Mouse (Mus musculus): ENCODE measurements around the gene Olfm2. TPM values are rescaled to one million over a fixed set of nuclear protein-coding genes. Genes with fewer than 3 reads are reported as not detected.

Gene Olfm2
- polyA plus RNA-seq, 1 experiment: 202 TPM

DNA sequence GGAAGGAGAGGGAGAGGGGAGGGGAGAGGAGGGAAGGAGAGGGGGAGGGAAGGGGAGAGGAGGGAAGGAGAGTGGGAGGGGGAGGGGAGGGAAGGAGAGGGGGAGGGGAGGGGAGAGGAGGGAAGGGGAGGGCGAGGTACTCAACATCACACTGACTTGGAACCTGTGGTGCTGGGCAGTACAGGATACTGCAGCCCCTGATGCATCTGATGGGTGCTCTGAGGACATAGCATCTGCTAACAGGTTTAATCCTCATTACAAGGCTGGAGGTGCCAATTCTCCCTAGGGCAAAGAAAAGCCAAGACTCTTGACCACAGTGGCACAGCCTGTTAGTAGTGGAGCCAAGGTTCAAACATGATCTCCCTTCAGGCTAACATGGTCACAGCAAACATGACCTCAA, 56.7 kb downstream of the Olfm2 start:
- TF ChIP-seq POLR2A (IDR thresholded peaks at IDR 0.05; ENCODE audit: extremely low read depth, insufficient read depth, low read length) (no peak), CTCF (IDR thresholded peaks at IDR 0.05; ENCODE audit: extremely low read depth, insufficient read depth, low read length) (no peak)
- no peak overlapping the region for H3K4me3 ChIP-seq (ENCODE audit: insufficient read depth, low read length)
- peaks cover 15% of the 10 kb centered on the region for H3K4me1 ChIP-seq (ENCODE audit: control insufficient read depth, insufficient read depth, low read length)
- no peak overlapping the region for H3K27ac ChIP-seq (ENCODE audit: insufficient read depth, low read length)

DNA sequence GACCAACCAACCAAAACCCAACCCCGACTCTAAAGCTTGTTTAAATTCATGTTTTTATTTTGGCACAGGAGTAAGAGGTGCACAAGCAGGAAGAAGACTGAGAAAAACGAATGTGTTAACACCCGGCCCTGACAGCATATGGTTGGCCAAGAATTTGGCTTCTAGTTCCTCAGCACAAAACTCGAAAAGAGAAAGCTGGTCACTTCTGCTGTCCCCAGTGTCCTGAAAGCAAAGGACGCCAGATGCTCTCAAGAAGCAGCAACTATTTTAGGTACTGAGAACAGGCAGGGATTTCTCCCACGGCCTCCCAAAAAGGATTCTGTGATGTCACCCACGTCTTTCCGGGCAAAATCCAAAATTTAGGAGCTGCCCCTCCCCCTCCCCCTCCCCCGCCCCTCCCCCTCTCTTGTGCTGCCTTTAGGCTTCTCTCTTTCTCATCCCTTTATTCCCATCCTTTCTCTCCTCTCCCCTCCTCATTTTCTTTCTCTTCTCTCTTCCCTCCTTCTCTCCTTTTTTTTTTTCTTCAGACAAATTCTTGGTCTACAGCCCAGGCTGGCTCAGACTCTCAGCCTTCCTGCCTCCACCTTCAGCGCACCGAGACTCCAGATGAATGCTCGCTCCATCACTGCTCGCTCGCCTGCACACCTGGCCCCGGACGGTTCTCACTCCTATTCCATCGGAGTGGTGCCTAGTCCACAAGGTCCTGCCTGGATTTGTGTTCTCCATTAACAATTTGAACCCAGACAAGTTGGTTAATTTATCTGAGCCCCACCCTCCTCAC, 60.9 kb downstream of the Olfm2 start:
- H3K27ac ChIP-seq (ENCODE audit: insufficient read depth, low read length): peak overlapping the region; percentile 89
- H3K4me1 ChIP-seq (ENCODE audit: control insufficient read depth, insufficient read depth, low read length): peaks cover 8% of the 10 kb centered on the region
- TF ChIP-seq CTCF (IDR thresholded peaks at IDR 0.05; ENCODE audit: extremely low read depth, insufficient read depth, low read length): no peak
- H3K4me3 ChIP-seq (ENCODE audit: insufficient read depth, low read length): no peak overlapping the region

DNA sequence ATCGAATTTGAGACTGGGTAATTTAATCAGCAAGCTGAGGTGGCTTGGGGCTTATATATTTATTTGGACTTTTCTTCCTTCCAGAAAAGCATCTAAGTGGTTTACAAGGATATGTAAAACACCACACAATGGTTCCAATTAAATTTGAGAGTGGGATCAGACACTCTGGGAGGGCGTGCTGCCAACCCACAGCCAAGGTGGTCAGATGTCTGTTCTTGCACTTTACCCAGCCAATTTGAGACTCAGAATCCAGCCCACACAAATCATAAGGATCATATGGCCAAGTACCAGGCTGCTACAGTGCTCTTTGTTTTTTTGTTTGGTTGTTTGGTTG, 63.8 kb downstream of the Olfm2 start:
- Histone ChIP-seq H3K4me1 (ENCODE audit: control insufficient read depth, insufficient read depth, low read length) (peaks cover 9% of the 10 kb centered on the region), H3K27ac (ENCODE audit: insufficient read depth, low read length) (no peak overlapping the region), H3K4me3 (ENCODE audit: insufficient read depth, low read length) (no peak overlapping the region)
- TF ChIP-seq CTCF (IDR thresholded peaks at IDR 0.05; ENCODE audit: extremely low read depth, insufficient read depth, low read length): no peak
- no peak for TF ChIP-seq POLR2A (IDR thresholded peaks at IDR 0.05; ENCODE audit: extremely low read depth, insufficient read depth, low read length)

DNA sequence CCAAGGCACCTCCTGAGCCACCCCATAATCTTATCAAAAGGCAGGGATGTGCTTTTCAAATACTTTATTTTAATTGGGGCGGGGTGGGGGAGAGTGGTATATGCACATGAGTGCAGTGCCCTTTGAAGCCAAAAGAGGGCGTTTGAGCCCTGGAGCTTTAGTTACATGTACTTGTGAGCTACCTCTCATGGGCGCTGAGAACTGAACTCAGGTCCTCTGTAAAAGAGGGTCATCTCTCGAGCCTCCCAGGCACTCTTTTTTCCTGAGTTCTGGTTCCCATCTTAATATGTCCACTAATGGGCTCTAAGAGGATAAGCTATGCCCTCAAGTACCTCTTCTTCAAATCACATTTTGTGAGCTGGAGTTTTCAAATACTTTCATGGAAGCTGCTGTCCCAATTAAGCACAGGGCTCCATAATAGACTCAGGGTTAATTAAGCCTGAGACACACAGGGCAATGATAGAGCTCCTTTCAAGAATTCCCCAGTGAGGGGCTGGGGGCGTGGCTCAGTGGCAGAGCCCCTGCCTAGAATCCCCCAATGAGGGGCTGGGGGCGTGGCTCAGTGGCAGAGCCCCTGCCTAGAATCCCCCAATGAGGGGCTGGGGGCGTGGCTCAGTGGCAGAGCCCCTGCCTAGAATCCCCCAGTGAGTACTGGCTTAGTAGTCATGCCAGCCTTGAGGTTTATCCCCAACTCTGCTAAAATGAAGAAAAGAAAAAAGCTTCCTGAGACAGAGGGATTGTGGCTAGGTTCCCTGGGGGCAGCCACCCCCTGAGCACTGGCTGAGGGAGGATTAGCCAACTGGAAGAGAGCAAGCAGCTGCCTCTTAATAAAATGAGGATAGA, 64.4 kb downstream of the Olfm2 start:
- H3K4me3 ChIP-seq (ENCODE audit: insufficient read depth, low read length): no peak overlapping the region
- TF ChIP-seq CTCF (IDR thresholded peaks at IDR 0.05; ENCODE audit: extremely low read depth, insufficient read depth, low read length) (no peak), POLR2A (IDR thresholded peaks at IDR 0.05; ENCODE audit: extremely low read depth, insufficient read depth, low read length) (no peak)
- H3K27ac ChIP-seq (ENCODE audit: insufficient read depth, low read length): peak overlapping the region; percentile 25; the same call in 1 of the 2 replicates
- H3K4me1 ChIP-seq (ENCODE audit: control insufficient read depth, insufficient read depth, low read length): peaks cover 10% of the 10 kb centered on the region

DNA sequence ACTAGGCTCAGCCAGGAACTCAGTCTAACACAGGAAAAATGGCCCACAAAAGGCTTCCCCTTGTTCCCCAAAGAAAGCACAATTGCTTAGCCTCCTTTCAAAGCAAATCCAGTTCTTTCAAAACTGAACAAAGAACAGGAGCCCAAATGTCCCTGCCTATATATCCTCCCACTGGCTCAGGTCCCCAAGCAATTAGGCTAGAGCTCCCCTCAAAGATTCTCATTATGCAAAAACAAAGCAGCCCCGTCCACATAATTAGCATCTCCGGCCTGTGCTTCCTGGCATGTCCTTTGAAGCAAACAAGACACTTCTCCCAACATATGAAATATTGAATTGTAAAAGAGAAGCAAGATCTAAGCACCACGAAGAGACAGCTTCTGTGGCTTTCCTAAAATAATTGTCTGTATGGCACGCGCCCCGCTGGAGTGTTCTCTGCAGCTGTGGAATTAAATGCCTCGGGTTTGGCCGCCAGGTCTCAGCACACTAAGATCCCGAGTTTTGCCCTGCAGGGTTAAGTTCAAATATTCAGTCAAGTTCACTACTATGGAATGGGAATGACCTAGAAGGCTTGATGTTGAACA, 65.7 kb downstream of the Olfm2 start:
- H3K4me1 ChIP-seq (ENCODE audit: control insufficient read depth, insufficient read depth, low read length): peaks cover 8% of the 10 kb centered on the region
- TF ChIP-seq POLR2A (IDR thresholded peaks at IDR 0.05; ENCODE audit: extremely low read depth, insufficient read depth, low read length) (no peak), CTCF (IDR thresholded peaks at IDR 0.05; ENCODE audit: extremely low read depth, insufficient read depth, low read length) (no peak)
- peak overlapping the region; percentile 43 for H3K27ac ChIP-seq (ENCODE audit: insufficient read depth, low read length)
- H3K4me3 ChIP-seq (ENCODE audit: insufficient read depth, low read length): no peak overlapping the region

DNA sequence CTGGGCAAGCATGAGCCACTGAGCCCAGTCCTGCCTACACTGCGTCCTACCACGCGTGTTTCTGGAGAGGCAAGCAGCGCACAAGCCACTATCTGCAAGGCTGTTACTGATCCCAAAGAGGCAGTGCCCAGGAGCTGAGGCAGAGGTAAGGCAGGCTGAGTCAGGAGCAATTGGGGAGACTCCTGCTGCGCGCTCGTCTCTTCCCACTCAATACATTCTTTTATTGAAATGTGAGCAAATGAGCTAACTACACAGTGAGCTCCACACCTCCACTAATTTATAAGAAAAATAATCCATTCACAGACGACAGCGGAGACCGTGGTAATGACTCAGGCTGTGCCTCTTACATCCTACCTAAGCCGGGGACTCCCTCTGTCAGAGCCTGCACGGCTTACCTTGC, 68.3 kb downstream of the Olfm2 start:
- peaks cover 4% of the 10 kb centered on the region; the same call in 1 of the 2 replicates for H3K4me1 ChIP-seq (ENCODE audit: control insufficient read depth, insufficient read depth, low read length)
- TF ChIP-seq CTCF (IDR thresholded peaks at IDR 0.05; ENCODE audit: extremely low read depth, insufficient read depth, low read length) (no peak), POLR2A (IDR thresholded peaks at IDR 0.05; ENCODE audit: extremely low read depth, insufficient read depth, low read length) (no peak)
- H3K27ac ChIP-seq (ENCODE audit: insufficient read depth, low read length): peak overlapping the region; percentile 2; the same call in 1 of the 2 replicates
- H3K4me3 ChIP-seq (ENCODE audit: insufficient read depth, low read length): no peak overlapping the region

DNA sequence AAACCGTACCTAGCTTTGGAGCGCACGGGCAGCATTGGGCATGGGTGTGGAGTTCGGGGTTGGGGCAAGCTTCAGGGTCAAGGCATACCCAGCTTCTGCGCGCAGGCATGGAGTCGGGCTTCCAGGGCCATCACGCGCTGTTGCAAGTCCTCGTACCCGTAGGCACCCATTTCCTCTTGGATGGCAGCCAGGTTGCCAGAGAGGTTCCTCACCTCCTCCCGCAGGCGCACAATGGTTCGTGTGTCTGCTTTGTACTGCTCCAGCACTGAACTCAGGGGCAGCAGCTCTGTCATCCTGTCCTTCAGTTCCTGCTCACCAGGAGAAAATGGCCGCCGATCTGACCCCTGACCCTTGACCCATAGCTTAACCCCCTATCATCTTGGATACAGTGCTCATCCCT, 74.1 kb downstream of the Olfm2 start:
- H3K27ac ChIP-seq (ENCODE audit: insufficient read depth, low read length): no peak overlapping the region
- H3K4me3 ChIP-seq (ENCODE audit: insufficient read depth, low read length): no peak overlapping the region
- H3K4me1 ChIP-seq (ENCODE audit: control insufficient read depth, insufficient read depth, low read length): no peaks in the 10 kb centered on the region
- TF ChIP-seq POLR2A (IDR thresholded peaks at IDR 0.05; ENCODE audit: extremely low read depth, insufficient read depth, low read length) (no peak), CTCF (IDR thresholded peaks at IDR 0.05; ENCODE audit: extremely low read depth, insufficient read depth, low read length) (no peak)

DNA sequence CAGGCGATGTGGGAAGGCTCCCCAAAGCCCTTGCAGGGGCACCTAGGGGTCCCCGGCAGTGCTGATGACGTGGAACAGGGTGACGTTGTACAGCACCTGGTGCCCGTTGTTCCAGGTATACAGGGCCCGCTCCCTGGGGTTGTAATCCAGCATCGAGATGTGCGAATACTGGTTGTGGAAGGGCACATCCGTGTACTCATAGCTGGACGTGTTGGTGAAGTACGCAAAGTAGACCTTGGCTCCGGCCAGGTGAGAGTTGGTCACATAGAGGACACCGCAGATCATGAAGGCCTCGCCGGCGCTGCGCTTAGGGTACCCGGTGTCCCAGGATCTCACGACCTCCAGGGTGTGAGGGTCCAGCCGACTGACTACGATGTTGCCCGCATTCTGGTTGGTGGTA, 78.1 kb downstream of the Olfm2 start:
- no peak overlapping the region for H3K27ac ChIP-seq (ENCODE audit: insufficient read depth, low read length)
- peak; percentile 11; the same call in 1 of the 2 replicates for TF ChIP-seq POLR2A (IDR thresholded peaks at IDR 0.05; ENCODE audit: extremely low read depth, insufficient read depth, low read length)
- TF ChIP-seq CTCF (IDR thresholded peaks at IDR 0.05; ENCODE audit: extremely low read depth, insufficient read depth, low read length): no peak
- peaks cover 8% of the 10 kb centered on the region for H3K4me1 ChIP-seq (ENCODE audit: control insufficient read depth, insufficient read depth, low read length)
- no peak overlapping the region for H3K4me3 ChIP-seq (ENCODE audit: insufficient read depth, low read length)

DNA sequence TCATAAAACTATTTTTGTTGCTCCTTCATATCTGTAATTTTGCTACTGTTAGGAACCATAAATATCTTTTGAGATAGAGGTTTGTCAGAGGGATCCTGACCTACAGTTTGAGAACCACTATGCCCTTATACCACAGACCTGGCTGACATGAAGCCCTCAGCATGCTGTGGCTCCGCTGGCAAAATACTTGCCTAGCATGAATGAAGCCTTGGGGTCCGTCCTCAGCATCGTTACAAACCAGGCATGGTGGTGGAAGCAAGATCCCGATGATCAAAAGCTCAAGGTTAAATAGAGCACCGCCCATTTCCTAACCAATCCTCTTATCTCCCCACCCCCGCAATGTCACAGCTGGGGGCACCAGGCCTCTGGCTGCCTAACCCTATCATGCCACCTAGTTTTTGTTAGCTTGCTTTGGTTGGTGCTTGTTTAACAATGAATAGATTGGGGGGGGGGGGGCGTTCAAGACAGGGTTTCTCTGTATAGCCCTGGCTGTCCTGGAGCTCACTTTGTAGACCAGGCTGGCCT, 79.6 kb downstream of the Olfm2 start:
- Histone ChIP-seq H3K4me3 (ENCODE audit: insufficient read depth, low read length) (no peak overlapping the region), H3K4me1 (ENCODE audit: control insufficient read depth, insufficient read depth, low read length) (peaks cover 9% of the 10 kb centered on the region), H3K27ac (ENCODE audit: insufficient read depth, low read length) (no peak overlapping the region)
- TF ChIP-seq POLR2A (IDR thresholded peaks at IDR 0.05; ENCODE audit: extremely low read depth, insufficient read depth, low read length): no peak

Data from cortical plate, adult 2 months (tissue).